Mouse (Mus musculus): Measurements from ENCODE around the gene Sned1. TPM values are rescaled to one million over a fixed set of nuclear protein-coding genes. Genes with fewer than 3 reads are reported as not detected.

Sned1 gene
- polyA plus RNA-seq, 1 experiment = 0.03 TPM

GRCm38 (mm10) chr1:93343504-93344047 is 107.9 kb downstream of the Sned1 start:
- Histone ChIP-seq H3K36me3 (replicated peaks; ENCODE audit: low read length) (peaks cover 35% of the 10 kb centered on the region), H3K4me1 (peaks cover 39% of the 10 kb centered on the region), H3K27me3 (replicated peaks) (no peaks in the 10 kb centered on the region), H3K4me3 (replicated peaks) (peak overlapping the region; percentile 99), H3K9me3 (no peaks in the 10 kb centered on the region)
- TF ChIP-seq GATA1 (IDR thresholded peaks at IDR 0.05; ENCODE audit: borderline replicate concordance, low read length) (no peak), FLI1 (IDR thresholded peaks at IDR 0.05; ENCODE audit: low read length) (no peak)

- no peaks in the 10 kb centered on the region for H3K9me3 ChIP-seq
- H3K4me3 ChIP-seq (replicated peaks) = no peak overlapping the region
- H3K4me1 ChIP-seq = peaks cover 28% of the 10 kb centered on the region
- peaks cover 69% of the 10 kb centered on the region for H3K36me3 ChIP-seq (replicated peaks; ENCODE audit: low read length)
- TF ChIP-seq FLI1 (IDR thresholded peaks at IDR 0.05; ENCODE audit: low read length) = no peak
- TF ChIP-seq GATA1 (IDR thresholded peaks at IDR 0.05; ENCODE audit: borderline replicate concordance, low read length) = no peak
- no peaks in the 10 kb centered on the region for H3K27me3 ChIP-seq (replicated peaks)
These were observed 111.5 kb downstream of the Sned1 start for GRCm38 (mm10) chr1:93347176-93347575.

GRCm38 (mm10) chr1:93349701-93350100 is 114.1 kb downstream of the Sned1 start:
- Histone ChIP-seq H3K36me3 (replicated peaks; ENCODE audit: low read length) (peaks cover 95% of the 10 kb centered on the region), H3K27me3 (replicated peaks) (no peaks in the 10 kb centered on the region), H3K4me3 (replicated peaks) (no peak overlapping the region), H3K9me3 (no peaks in the 10 kb centered on the region), H3K4me1 (peaks cover 17% of the 10 kb centered on the region)
- TF ChIP-seq GATA1 (IDR thresholded peaks at IDR 0.05; ENCODE audit: borderline replicate concordance, low read length) (no peak), FLI1 (IDR thresholded peaks at IDR 0.05; ENCODE audit: low read length) (no peak)

Other genes with a start within 250 kb of the Sned1 start
- gene Aqp12, start 229.5 kb upstream of the Sned1 start, polyA plus RNA-seq (2012; ENCODE audit: insufficient read depth, low replicate concordance) = 0.39 TPM in 1 of 2 replicates, not detected in the other
- gene Kif1a, start 133.9 kb upstream of the Sned1 start, polyA plus RNA-seq (2012; ENCODE audit: insufficient read depth, low replicate concordance) = 0.07 TPM in 1 of 2 replicates, not detected in the other
- gene Agxt, start 100.6 kb upstream of the Sned1 start, polyA plus RNA-seq (2012; ENCODE audit: insufficient read depth, low replicate concordance) = not detected in 2 replicates
- not detected in 2 replicates for gene 2310007B03Rik, start 74.9 kb upstream of the Sned1 start, polyA plus RNA-seq (2012; ENCODE audit: insufficient read depth, low replicate concordance)
- gene Crocc2, start 67.1 kb upstream of the Sned1 start, polyA plus RNA-seq (2012; ENCODE audit: insufficient read depth, low replicate concordance) = not detected in 2 replicates
- gene Mterf4, start 70.1 kb downstream of the Sned1 start, polyA plus RNA-seq (2012; ENCODE audit: insufficient read depth, low replicate concordance) = 2.8 TPM in 1 of 2 replicates, not detected in the other
- gene Ppp1r7, start 107.0 kb downstream of the Sned1 start, polyA plus RNA-seq (2012; ENCODE audit: insufficient read depth, low replicate concordance) = 6.9 and 18.6 TPM in 2 replicates
- gene Pask, start 107.6 kb downstream of the Sned1 start, polyA plus RNA-seq (2012; ENCODE audit: insufficient read depth, low replicate concordance) = 0.30 and 0.83 TPM in 2 replicates
- gene Ano7, start 138.1 kb downstream of the Sned1 start, polyA plus RNA-seq (2012; ENCODE audit: insufficient read depth, low replicate concordance) = 0.02 TPM in 1 of 2 replicates, not detected in the other
- gene Hdlbp, start 243.0 kb downstream of the Sned1 start, polyA plus RNA-seq (2012; ENCODE audit: insufficient read depth, low replicate concordance) = 30.3 and 34.3 TPM in 2 replicates